Mouse (Mus musculus) ES-Bruce4 (cell line): Measurements from ENCODE around the gene Mrps11.

Experiments used
- CTCF ChIP-seq: IDR thresholded peaks from one replicate; pipeline ENCODE4 v1.8.1; 2011; ENCODE audit warnings: low read depth, low read length
- EP300 ChIP-seq: IDR thresholded peaks from 2 replicates; pipeline ENCODE4 v1.6.1; 2011; ENCODE audit warnings: low read depth, low read length; ENCODE audit not compliant: insufficient read depth
- POLR2A ChIP-seq: IDR thresholded peaks from one replicate; pipeline ENCODE4 v1.8.1; 2011; ENCODE audit warnings: low read length; ENCODE audit not compliant: insufficient read depth

DNA sequence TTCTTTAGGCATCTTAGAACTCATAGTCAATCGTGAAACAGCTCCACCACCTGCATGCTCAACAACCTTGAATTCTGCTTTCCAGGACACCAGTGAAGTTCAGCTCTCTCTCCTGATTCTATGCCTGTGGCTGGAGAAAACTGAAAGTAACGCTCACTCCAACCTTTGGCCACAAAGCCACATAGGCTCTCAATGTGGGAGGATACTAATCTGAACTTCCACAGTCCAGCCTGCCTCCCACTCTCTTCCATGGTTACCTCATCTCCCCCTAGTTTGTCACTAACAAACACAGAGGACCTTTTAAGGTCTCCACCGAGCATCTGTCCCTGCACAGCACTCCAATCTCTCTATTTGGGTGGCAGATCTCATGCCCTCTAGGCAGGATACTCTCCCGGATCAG, 52.7 kb downstream of the Mrps11 start:
- TF ChIP-seq EP300 (no peak), POLR2A (no peak), CTCF (no peak)
